8 mouse cellular contexts compared by ENCODE assay signal in the genomic region with DNA sequence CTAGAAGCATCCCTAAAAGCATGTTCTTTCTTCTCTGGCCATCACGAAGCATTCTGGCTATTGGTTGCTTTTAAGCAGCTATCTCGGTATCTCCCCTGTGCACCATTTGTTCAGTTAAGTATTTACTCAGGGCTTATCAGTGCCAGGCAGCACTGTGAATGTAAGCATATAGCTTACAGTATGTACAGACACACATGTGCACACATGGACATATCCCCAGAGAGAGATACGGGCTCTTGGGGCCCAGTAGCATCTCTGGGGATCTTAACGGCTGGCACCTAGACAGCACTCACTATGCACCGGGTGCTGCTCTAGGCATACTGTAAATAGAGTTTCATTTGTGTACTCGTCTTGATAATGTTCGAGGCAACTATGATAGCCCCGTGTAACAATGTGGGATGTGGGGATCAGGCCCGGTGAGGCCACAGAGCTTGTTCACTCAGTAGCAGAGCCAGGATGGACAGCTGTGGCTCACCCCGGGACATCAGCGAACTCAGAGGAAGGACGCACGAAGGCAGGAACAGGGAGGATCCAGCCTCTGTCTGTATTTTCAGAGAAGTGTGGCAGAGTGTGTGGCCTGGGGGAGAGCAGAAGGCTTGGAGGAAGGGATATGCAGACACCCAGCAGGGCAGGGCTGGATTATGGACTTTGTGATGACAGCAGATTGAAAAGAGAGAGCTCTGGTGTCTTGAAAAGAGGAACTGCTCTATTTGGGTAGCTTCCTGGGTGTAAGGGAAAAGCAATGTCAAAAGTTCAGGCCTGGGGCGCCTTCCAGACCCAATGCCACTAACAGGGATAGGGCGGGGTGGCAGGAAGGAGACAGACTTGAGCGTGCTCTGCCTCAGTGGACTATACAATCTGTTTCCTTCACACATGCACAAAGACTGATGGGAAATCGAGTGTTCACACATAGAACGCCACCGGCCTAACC. TPM values are rescaled to one million over a fixed set of nuclear protein-coding genes. Genes with fewer than 3 reads are reported as not detected.
DNase-seq lines count a peak whose midpoint lies in the region; ATAC-seq and TF ChIP-seq lines count a peak whose summit lies in the region.
"Had no signal": no experiment of that assay in that cellular context is flagged by ENCODE, and none has a peak within 500 bp of the region (broad histone marks: within the 10 kb centered on the region; RNA-seq: fewer than 3 reads in every experiment).

No protein-coding gene starts in this region.

- peaks cover 56% of the 10 kb centered on the region for H3K4me1 ChIP-seq in E14TG2a.4 (replicated peaks; ENCODE audit: low read depth, low read length)
- H3K4me1 ChIP-seq in bone marrow, adult 2 months (ENCODE audit: control insufficient read depth, insufficient read depth, low read length), result peaks cover 15% of the 10 kb centered on the region
- peaks cover 14% of the 10 kb centered on the region for H3K4me1 ChIP-seq in intestine, embryonic 16.5 days (ENCODE audit: control insufficient read depth, insufficient read depth, low read length)

- H3K27me3 ChIP-seq in E14TG2a.4 (ENCODE audit: insufficient read depth, low read length), result peaks cover 32% of the 10 kb centered on the region
- H3K27me3 ChIP-seq in intestine, embryonic 16.5 days (replicated peaks; ENCODE audit: control insufficient read depth, insufficient read depth, low read length), result no peaks in the 10 kb centered on the region

- H3K27ac ChIP-seq in bone marrow, adult 2 months (ENCODE audit: control insufficient read depth, insufficient read depth, low read depth, low read length, poor library complexity), result peak overlapping the region; percentile 94
- H3K27ac ChIP-seq in intestine, embryonic 16.5 days (ENCODE audit: low read length), result peak overlapping the region; percentile 65

- ATAC-seq in intestine, embryonic 16.5 days, result peak; percentile 78
- ATAC-seq in megakaryocyte-erythroid progenitor cell, adult 5-6 weeks (replicated peaks; ENCODE audit: low FRiP score, low TSS enrichment, poor library complexity, severe bottlenecking), result peak; percentile 95
- no peak for ATAC-seq in CD4-positive, CD25-positive, alpha-beta regulatory T cell, adult 4 months

- H3K9ac ChIP-seq in intestine, embryonic 16.5 days (ENCODE audit: low read depth, low read length), result no peak overlapping the region

- WGBS in bone marrow, adult 2 months, result 36% methylated on average over 19 of the region's 19 CpGs
- 58% methylated on average over 19 of the region's 19 CpGs for WGBS in intestine, embryonic 16.5 days

- TF ChIP-seq POLR2A in bone marrow, adult 2 months (IDR thresholded peaks at IDR 0.05; ENCODE audit: borderline replicate concordance, control insufficient read depth, low read depth, low read length), result no peak

- no peak for TF ChIP-seq CTCF in E14TG2a.4 (conservative IDR thresholded peaks at IDR 0.05; ENCODE audit: low read length)
- no peak for TF ChIP-seq CTCF in bone marrow, adult 2 months (IDR thresholded peaks at IDR 0.05; ENCODE audit: control insufficient read depth, insufficient read depth, low read length)

- no peak for DNase-seq in frontal cortex, postnatal 14 days (ENCODE audit: low spot score in 2 of 2)
- no peak for DNase-seq in gastrocnemius, postnatal 4 days (ENCODE audit: low spot score in 2 of 2)
- DNase-seq: cerebellum, adult 11 months had no signal

- H3K9me3 ChIP-seq in E14TG2a.4 (ENCODE audit: low read length), result no peaks in the 10 kb centered on the region
- no peaks in the 10 kb centered on the region for H3K9me3 ChIP-seq in intestine, embryonic 16.5 days (ENCODE audit: control insufficient read depth, low read length)

- no peaks in the 10 kb centered on the region for H3K36me3 ChIP-seq in E14TG2a.4 (ENCODE audit: insufficient read depth, low read length)
- H3K36me3 ChIP-seq in intestine, embryonic 16.5 days (ENCODE audit: control insufficient read depth, insufficient read depth, low read length), result peaks cover 9% of the 10 kb centered on the region

- peak overlapping the region; percentile 29; the same call in 1 of the 2 replicates for H3K4me3 ChIP-seq in E14TG2a.4 (replicated peaks; ENCODE audit: low read length)
- no peak overlapping the region for H3K4me3 ChIP-seq in bone marrow, adult 2 months (replicated peaks; ENCODE audit: control insufficient read depth, low read depth, low read length)
- no peak overlapping the region for H3K4me3 ChIP-seq in intestine, embryonic 16.5 days (ENCODE audit: low read length)

- H3K4me2 ChIP-seq in intestine, embryonic 16.5 days (ENCODE audit: low read depth, low read length), result no peak overlapping the region

RNA-seq across cellular contexts. Expression of gene Lyve1, which starts 57.6 kb away (rescaled TPM):
- 4.1 TPM in 1 of 2 replicates, not detected in the other for polyA plus RNA-seq in bone marrow, adult 2 months (2011; ENCODE audit: insufficient read depth, insufficient read length, low replicate concordance, missing spikeins)
- 13.8 and 15.1 TPM in 2 replicates for polyA plus RNA-seq in intestine, embryonic 16.5 days (2015; fragmentation: Nextera tagmentation; extraction: Ambion mirVana)
- not detected in 2 replicates for total RNA-seq in megakaryocyte-erythroid progenitor cell, adult 5-6 weeks (2014; fragmentation: Nextera tagmentation)
- not detected in 2 replicates for total RNA-seq in megakaryocyte-erythroid progenitor cell, adult 5-6 weeks (2017)
- not detected for polyA plus RNA-seq in CD4-positive, CD25-positive, alpha-beta regulatory T cell, adult 4 months (2017; shearing (Covaris generic))
- total RNA-seq in gastrocnemius, postnatal 4 days (2021), result 10 to 100 TPM; 28.5 to 32.2 TPM
